Mouse (Mus musculus): Measurements from ENCODE around the gene 4930558K02Rik. TPM values are rescaled to one million over a fixed set of nuclear protein-coding genes. Genes with fewer than 3 reads are reported as not detected.

4930558K02Rik gene
- polyA plus RNA-seq, 1 experiment from 2014 or later = not detected

- Histone ChIP-seq H3K36me3 (no peaks in the 10 kb centered on the region), H3K4me3 (no peak overlapping the region), H3K9me3 (no peaks in the 10 kb centered on the region), H3K9ac (no peak overlapping the region), H3K27me3 (no peaks in the 10 kb centered on the region), H3K4me2 (no peak overlapping the region), H3K27ac (replicated peaks) (no peak overlapping the region), H3K4me1 (replicated peaks) (peaks cover 10% of the 10 kb centered on the region)
- WGBS = 86% methylated on average over 2 of the region's 2 CpGs
- no peak for ATAC-seq (ENCODE audit: low read depth)
Measured at GRCm38 (mm10) chr1:161927976-161928375, 51.5 kb downstream of the 4930558K02Rik start.

- no peak overlapping the region for H3K9ac ChIP-seq
- H3K27me3 ChIP-seq = no peaks in the 10 kb centered on the region
- H3K27ac ChIP-seq (replicated peaks) = no peak overlapping the region
- no peak overlapping the region for H3K4me3 ChIP-seq
- no peaks in the 10 kb centered on the region for H3K4me1 ChIP-seq (replicated peaks)
- ATAC-seq (ENCODE audit: low read depth) = no peak
- H3K9me3 ChIP-seq = no peaks in the 10 kb centered on the region
- H3K36me3 ChIP-seq = no peaks in the 10 kb centered on the region
- 90% methylated on average over 13 of the region's 13 CpGs for WGBS
- H3K4me2 ChIP-seq = no peak overlapping the region
Measured at GRCm38 (mm10) chr1:161925281-161925805, 54.1 kb downstream of the 4930558K02Rik start.

- Histone ChIP-seq H3K9ac (no peak overlapping the region), H3K4me2 (no peak overlapping the region), H3K27ac (replicated peaks) (no peak overlapping the region), H3K9me3 (no peaks in the 10 kb centered on the region), H3K4me1 (replicated peaks) (no peaks in the 10 kb centered on the region), H3K27me3 (no peaks in the 10 kb centered on the region), H3K4me3 (no peak overlapping the region), H3K36me3 (no peaks in the 10 kb centered on the region)
- 60% methylated on average over 3 of the region's 3 CpGs for WGBS
- no peak for ATAC-seq (ENCODE audit: low read depth)
Measured at GRCm38 (mm10) chr1:161924321-161924720, 55.1 kb downstream of the 4930558K02Rik start.

GRCm38 (mm10) chr1:161921928-161922327, 57.5 kb downstream of the 4930558K02Rik start:
- 79% methylated on average over 6 of the region's 6 CpGs for WGBS
- Histone ChIP-seq H3K27me3 (no peaks in the 10 kb centered on the region), H3K27ac (replicated peaks) (no peak overlapping the region)

DNA sequence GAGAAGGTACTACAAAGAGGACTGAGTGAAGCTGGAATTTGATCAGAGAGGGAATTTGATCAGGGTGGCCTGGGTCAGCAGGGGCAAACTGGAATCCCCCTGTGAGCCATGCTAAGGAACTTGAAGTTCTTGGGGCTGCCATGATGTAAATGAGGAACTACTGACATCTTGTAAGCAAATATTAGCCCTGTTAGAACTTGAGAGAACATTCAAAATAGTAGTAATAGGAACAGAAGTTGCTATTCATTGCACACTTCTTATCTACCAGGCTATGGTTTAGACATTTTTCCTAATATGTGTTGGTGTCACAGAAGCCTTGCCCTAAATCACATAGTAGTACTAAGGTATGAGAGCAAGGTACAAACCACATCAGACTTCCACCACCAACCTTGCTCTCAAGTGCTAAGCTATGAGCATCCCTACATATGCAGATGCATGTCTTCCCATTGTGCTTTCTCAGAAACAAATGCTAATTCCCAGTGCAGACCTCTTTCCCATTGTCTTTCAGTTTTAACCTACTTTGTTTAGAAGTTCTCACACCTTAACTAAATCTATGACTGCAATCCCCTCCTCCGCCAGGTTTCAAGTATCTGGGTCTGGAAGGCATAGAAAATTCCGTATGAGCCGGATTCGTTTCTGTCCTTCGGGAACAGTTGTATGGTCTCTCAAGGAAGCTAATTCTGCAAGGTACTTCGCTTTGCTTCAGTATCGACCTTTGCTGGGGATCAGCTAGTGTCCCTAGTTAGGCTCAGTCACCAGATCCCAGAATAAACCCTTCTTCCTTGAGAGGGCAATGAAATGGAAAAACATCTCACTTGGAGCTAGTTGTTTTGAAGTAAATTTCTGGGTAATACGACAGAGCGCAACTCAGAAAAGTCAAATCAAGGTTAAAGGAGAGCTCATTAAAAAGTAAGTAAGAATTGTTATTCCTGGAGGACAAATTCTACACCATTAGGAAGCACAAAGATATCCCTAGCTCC, 58.7 kb downstream of the 4930558K02Rik start:
- WGBS = 88% methylated on average over 9 of the region's 9 CpGs
- Histone ChIP-seq H3K4me3 (no peak overlapping the region), H3K27ac (replicated peaks) (no peak overlapping the region), H3K9me3 (no peaks in the 10 kb centered on the region), H3K27me3 (no peaks in the 10 kb centered on the region), H3K4me1 (replicated peaks) (no peaks in the 10 kb centered on the region), H3K4me2 (no peak overlapping the region), H3K36me3 (no peaks in the 10 kb centered on the region), H3K9ac (no peak overlapping the region)
- no peak for ATAC-seq (ENCODE audit: low read depth)

More at GRCm38 (mm10) chr1:161921928-161922327, 57.5 kb downstream of the 4930558K02Rik start:
- Histone ChIP-seq H3K4me1 (replicated peaks) (no peaks in the 10 kb centered on the region), H3K9ac (no peak overlapping the region), H3K9me3 (no peaks in the 10 kb centered on the region), H3K4me2 (no peak overlapping the region), H3K4me3 (no peak overlapping the region), H3K36me3 (no peaks in the 10 kb centered on the region)
- ATAC-seq (ENCODE audit: low read depth) = no peak

DNA sequence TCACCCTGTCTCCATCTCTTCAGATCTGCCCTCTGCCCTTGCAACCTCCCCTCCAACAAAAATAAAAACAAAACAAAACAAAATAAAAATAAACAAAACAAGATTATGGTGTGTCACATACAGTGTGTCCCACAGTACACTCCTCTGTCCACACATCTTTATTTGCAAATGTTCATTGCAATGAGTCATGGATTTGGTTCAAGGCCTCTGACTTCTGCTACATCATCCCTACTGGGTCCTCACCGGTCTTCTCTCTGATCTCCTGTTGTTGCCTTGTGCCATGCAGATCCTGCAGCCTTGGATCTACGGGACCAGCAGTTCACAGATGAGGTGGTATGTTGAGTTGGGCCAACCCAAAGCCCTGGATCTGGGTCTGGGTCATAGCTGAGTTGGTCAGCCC, 59.8 kb downstream of the 4930558K02Rik start:
- no peaks in the 10 kb centered on the region for H3K27me3 ChIP-seq
- no peak overlapping the region for H3K4me3 ChIP-seq
- H3K9ac ChIP-seq = no peak overlapping the region
- H3K27ac ChIP-seq (replicated peaks) = no peak overlapping the region
- H3K36me3 ChIP-seq = no peaks in the 10 kb centered on the region
- ATAC-seq (ENCODE audit: low read depth) = no peak
- 91% methylated on average over 2 of the region's 2 CpGs for WGBS
- no peaks in the 10 kb centered on the region for H3K4me1 ChIP-seq (replicated peaks)
- no peak overlapping the region for H3K4me2 ChIP-seq
- no peaks in the 10 kb centered on the region for H3K9me3 ChIP-seq

DNA sequence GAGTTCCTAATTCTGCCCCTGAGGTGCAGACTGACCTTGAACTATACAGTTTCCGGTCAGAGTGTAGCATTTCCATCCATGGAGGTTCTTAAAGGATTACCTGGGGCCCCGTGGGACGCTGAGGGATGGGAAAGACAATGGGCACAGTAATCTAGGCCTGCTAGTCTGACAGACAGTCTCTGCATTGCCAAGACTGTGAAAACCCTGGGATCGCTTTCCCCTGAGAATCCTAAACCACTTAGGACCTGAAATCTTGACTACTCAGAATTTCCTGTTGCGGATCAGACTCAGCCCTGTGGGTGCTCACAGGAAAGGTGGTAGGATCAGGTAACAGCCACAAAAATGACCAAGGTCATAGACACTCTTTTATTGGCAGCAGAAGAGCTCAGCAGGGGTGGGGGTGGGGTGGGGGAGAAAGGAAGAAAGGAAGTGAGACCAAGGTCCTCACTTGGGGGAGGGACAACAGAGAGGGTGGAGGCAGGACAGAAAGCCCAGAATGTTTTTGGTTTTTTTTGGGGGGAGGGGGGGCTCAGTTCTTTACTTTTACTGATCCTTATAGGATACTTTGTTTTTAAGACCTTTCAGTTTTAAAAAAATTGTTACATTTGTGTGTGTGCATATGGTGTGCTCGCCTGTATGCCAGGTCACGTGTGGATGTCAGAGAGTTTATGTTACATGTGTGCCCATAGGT, 60.6 kb downstream of the 4930558K02Rik start:
- WGBS = 55% methylated on average over 7 of the region's 7 CpGs
- Histone ChIP-seq H3K4me3 (no peak overlapping the region), H3K36me3 (no peaks in the 10 kb centered on the region), H3K4me1 (replicated peaks) (no peaks in the 10 kb centered on the region), H3K27me3 (no peaks in the 10 kb centered on the region), H3K27ac (replicated peaks) (no peak overlapping the region), H3K9me3 (no peaks in the 10 kb centered on the region), H3K9ac (no peak overlapping the region), H3K4me2 (no peak overlapping the region)
- ATAC-seq (ENCODE audit: low read depth) = no peak

DNA sequence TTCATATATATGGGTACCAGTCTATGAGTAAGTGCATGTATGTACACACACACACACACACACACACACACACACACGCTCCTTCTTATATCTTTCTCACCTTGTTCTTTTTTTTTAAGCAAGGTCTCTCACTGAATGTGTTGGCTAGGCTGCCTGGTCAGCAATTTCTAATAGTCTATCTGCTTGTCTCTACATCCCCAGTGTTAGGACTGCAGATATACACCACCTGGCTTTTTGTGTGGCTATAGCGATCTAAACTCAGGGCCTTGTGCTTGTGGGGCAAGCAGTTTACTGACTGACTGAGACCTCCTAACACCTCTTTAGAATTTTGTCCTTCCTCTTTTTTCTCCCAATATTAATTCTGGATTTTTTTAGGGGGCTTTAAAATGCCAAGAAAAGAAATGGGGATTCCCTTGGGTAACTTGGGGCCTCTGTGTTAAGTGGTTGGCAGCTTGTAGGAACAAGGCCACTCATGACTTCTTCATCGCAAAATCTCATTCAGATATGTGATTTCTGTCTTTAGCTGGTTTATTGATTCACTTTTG, 61.4 kb downstream of the 4930558K02Rik start:
- Histone ChIP-seq H3K27ac (replicated peaks) (no peak overlapping the region), H3K4me1 (replicated peaks) (no peaks in the 10 kb centered on the region), H3K27me3 (no peaks in the 10 kb centered on the region), H3K9me3 (no peaks in the 10 kb centered on the region), H3K4me3 (no peak overlapping the region), H3K4me2 (no peak overlapping the region), H3K36me3 (no peaks in the 10 kb centered on the region), H3K9ac (no peak overlapping the region)
- WGBS = 92% methylated on average over 3 of the region's 3 CpGs
- ATAC-seq (ENCODE audit: low read depth) = no peak

DNA sequence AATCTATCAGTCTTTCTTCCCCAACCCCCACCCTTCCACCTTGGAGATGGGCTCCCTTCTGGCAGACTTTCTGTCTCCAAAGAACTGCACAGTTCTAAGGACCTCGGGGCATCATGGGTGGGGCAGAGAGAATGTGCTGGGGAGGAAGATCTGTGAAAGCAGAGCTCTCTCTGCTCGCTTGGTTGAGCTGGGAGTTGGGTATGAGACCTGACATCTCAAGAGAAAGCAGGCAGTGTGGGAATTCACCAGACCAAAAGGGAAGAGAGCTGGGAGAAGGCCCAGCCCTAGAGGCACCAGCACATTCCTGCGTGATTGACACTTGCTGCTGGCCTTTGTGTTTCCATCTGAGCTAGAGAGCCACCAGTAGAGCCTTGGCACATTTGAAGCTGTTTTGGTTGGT, 63.4 kb downstream of the 4930558K02Rik start:
- no peak overlapping the region for H3K27ac ChIP-seq (replicated peaks)
- H3K9ac ChIP-seq = no peak overlapping the region
- WGBS = 71% methylated on average over 3 of the region's 3 CpGs
- no peak overlapping the region for H3K4me2 ChIP-seq
- H3K27me3 ChIP-seq = no peaks in the 10 kb centered on the region
- no peak overlapping the region for H3K4me3 ChIP-seq
- no peaks in the 10 kb centered on the region for H3K9me3 ChIP-seq
- no peaks in the 10 kb centered on the region for H3K36me3 ChIP-seq
- no peaks in the 10 kb centered on the region for H3K4me1 ChIP-seq (replicated peaks)
- no peak for ATAC-seq (ENCODE audit: low read depth)

DNA sequence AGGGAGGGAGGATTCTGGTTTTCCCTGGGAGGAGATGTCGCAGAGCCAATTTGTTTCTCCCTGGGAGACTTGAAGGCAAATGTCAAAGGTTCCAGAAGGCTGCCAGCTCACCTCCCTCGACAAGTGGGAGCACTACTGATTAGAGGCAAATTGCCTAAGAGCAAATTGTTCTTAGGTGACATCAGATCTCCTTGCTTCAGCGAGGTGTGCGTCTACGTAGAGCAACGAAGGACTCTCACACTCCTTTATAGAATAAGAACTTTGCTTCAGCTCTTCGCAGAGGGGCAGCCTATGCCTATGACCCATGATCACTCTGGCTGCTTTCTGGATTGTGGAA, 65.8 kb downstream of the 4930558K02Rik start:
- WGBS = 82% methylated on average over 7 of the region's 7 CpGs
- Histone ChIP-seq H3K4me2 (no peak overlapping the region), H3K9ac (no peak overlapping the region)

GRCm38 (mm10) chr1:161912940-161913647, 66.3 kb downstream of the 4930558K02Rik start:
- no peak overlapping the region for H3K27ac ChIP-seq (replicated peaks)
- H3K27me3 ChIP-seq = no peaks in the 10 kb centered on the region
- H3K9ac ChIP-seq = no peak overlapping the region
- H3K4me1 ChIP-seq (replicated peaks) = no peaks in the 10 kb centered on the region
- WGBS = 76% methylated on average over 4 of the region's 4 CpGs
- H3K4me3 ChIP-seq = no peak overlapping the region
- H3K4me2 ChIP-seq = no peak overlapping the region
- no peaks in the 10 kb centered on the region for H3K9me3 ChIP-seq
- no peaks in the 10 kb centered on the region for H3K36me3 ChIP-seq
- ATAC-seq (ENCODE audit: low read depth) = no peak

More for the DNA sequence above, 65.8 kb downstream of the 4930558K02Rik start:
- H3K4me1 ChIP-seq (replicated peaks) = no peaks in the 10 kb centered on the region
- H3K4me3 ChIP-seq = no peak overlapping the region
- no peaks in the 10 kb centered on the region for H3K27me3 ChIP-seq
- H3K27ac ChIP-seq (replicated peaks) = no peak overlapping the region
- no peaks in the 10 kb centered on the region for H3K36me3 ChIP-seq
- ATAC-seq (ENCODE audit: low read depth) = no peak
- H3K9me3 ChIP-seq = no peaks in the 10 kb centered on the region

Measured in neural tube, embryonic 13.5 days (tissue).